ENCODE assay signal across 9 mouse cellular contexts in genomic region chr3:52644178-52645128, GRCm38 (mm10).
DNase-seq lines count a peak whose midpoint lies in the region; ATAC-seq and TF ChIP-seq lines count a peak whose summit lies in the region.
"Had no signal": no experiment of that assay in that cellular context is flagged by ENCODE, and none has a peak within 500 bp of the region (broad histone marks: within the 10 kb centered on the region; RNA-seq: fewer than 3 reads in every experiment).

No protein-coding gene starts in this region.

- peaks cover 2% of the 10 kb centered on the region; the same call in 1 of the 2 replicates for H3K36me3 ChIP-seq in heart, adult 2 months (ENCODE audit: control insufficient read depth, insufficient read depth, low read length)
- H3K36me3 ChIP-seq in testis, adult 2 months (ENCODE audit: control insufficient read depth, insufficient read depth, low read length): no peaks in the 10 kb centered on the region
- H3K36me3 ChIP-seq in intestine, embryonic 15.5 days: no peaks in the 10 kb centered on the region
- H3K36me3 ChIP-seq: liver, embryonic 15.5 days had no signal

- no peak overlapping the region for H3K9ac ChIP-seq in heart, adult 2 months (ENCODE audit: low read depth, low read length)
- H3K9ac ChIP-seq in intestine, embryonic 15.5 days: no peak overlapping the region
- H3K9ac ChIP-seq: liver, embryonic 15.5 days had no signal

- WGBS in heart, adult 2 months: 55% methylated on average over 16 of the region's 16 CpGs
- 40% methylated on average over 16 of the region's 16 CpGs for WGBS in intestine, embryonic 15.5 days

- H3K4me2 ChIP-seq in intestine, embryonic 15.5 days (replicated peaks): no peak overlapping the region
- H3K4me2 ChIP-seq: liver, embryonic 15.5 days had no signal

- peak; percentile 37; the same call in 1 of the 2 replicates for ATAC-seq in intestine, embryonic 15.5 days

- no peak for TF ChIP-seq CTCF in heart, adult 2 months (IDR thresholded peaks at IDR 0.05)
- no peak for TF ChIP-seq CTCF in testis, adult 2 months (IDR thresholded peaks at IDR 0.05; ENCODE audit: control insufficient read depth, insufficient read depth, insufficient replicate concordance, low read depth, low read length)

- peak overlapping the region; percentile 58 for H3K27ac ChIP-seq in heart, adult 2 months
- H3K27ac ChIP-seq in testis, adult 2 months (ENCODE audit: control insufficient read depth, insufficient read depth, low read depth, low read length): no peak overlapping the region
- H3K27ac ChIP-seq in intestine, embryonic 15.5 days: peak overlapping the region; percentile 48; the same call in 1 of the 2 replicates
- H3K27ac ChIP-seq: liver, embryonic 15.5 days had no signal

- H3K4me1 ChIP-seq in heart, adult 2 months (ENCODE audit: control insufficient read depth, insufficient read depth, low read length): peaks cover 22% of the 10 kb centered on the region
- H3K4me1 ChIP-seq in testis, adult 2 months (ENCODE audit: control insufficient read depth, insufficient read depth, low read length): no peaks in the 10 kb centered on the region
- H3K4me1 ChIP-seq in intestine, embryonic 15.5 days (replicated peaks): peaks cover 8% of the 10 kb centered on the region; the same call in 1 of the 2 replicates
- H3K4me1 ChIP-seq: liver, embryonic 15.5 days had no signal

- no peak for DNase-seq in heart, adult 2 months
- no peak for DNase-seq in heart, adult 18-20 months
- no peak for DNase-seq in testis, postnatal 14 days (ENCODE audit: low spot score)
- DNase-seq in retina, postnatal 1 day: peak; percentile 85
- DNase-seq in natural killer cell, adult 2 months (ENCODE audit: low spot score in 2 of 2): no peak
- no peak for DNase-seq in urinary bladder, postnatal 14 days (ENCODE audit: low spot score)

- intact Hi-C loops in heart, adult 2 months (cut with DNase I): loop anchor here (5.0 kb wide), 1 partner anchor 113 kb away; no protein-coding TSS in a partner anchor

- H3K27me3 ChIP-seq in heart, adult 2 months (ENCODE audit: control insufficient read depth, insufficient read depth, low read length): no peaks in the 10 kb centered on the region
- no peaks in the 10 kb centered on the region for H3K27me3 ChIP-seq in testis, adult 2 months (ENCODE audit: control insufficient read depth, insufficient read depth, low read length)
- no peaks in the 10 kb centered on the region for H3K27me3 ChIP-seq in intestine, embryonic 15.5 days (replicated peaks)
- H3K27me3 ChIP-seq: liver, embryonic 15.5 days had no signal

- no peaks in the 10 kb centered on the region for H3K79me2 ChIP-seq in heart, adult 2 months (replicated peaks; ENCODE audit: control insufficient read depth, insufficient read depth, low read length)

- TF ChIP-seq POLR2A in heart, adult 2 months (IDR thresholded peaks at IDR 0.05; ENCODE audit: insufficient read depth, low read depth, low read length): no peak
- TF ChIP-seq POLR2A in testis, adult 2 months (IDR thresholded peaks at IDR 0.05; ENCODE audit: control insufficient read depth, low read depth, low read length): no peak

- no peak for TF ChIP-seq EP300 in heart, adult 2 months (IDR thresholded peaks at IDR 0.05; ENCODE audit: insufficient read depth, low read depth, low read length)

- no peak overlapping the region for H3K4me3 ChIP-seq in heart, adult 2 months
- peak overlapping the region; percentile 52 for H3K4me3 ChIP-seq in testis, adult 2 months (ENCODE audit: control insufficient read depth, low read depth, low read length)
- H3K4me3 ChIP-seq in intestine, embryonic 15.5 days (replicated peaks): no peak overlapping the region
- H3K4me3 ChIP-seq: liver, embryonic 15.5 days had no signal

- H3K9me3 ChIP-seq in intestine, embryonic 15.5 days: no peaks in the 10 kb centered on the region
- H3K9me3 ChIP-seq: liver, embryonic 15.5 days had no signal
